Mouse (Mus musculus) testis, adult 2 months (tissue): ENCODE results near the gene Ptpre.

Experiments used
- CTCF ChIP-seq: fragments of 200-500 bp; IDR thresholded peaks from 2 replicates; pipeline ENCODE4 v1.5.1; 2012; ENCODE audit warnings: low read depth, mild to moderate bottlenecking, inconsistent platforms, low read length, moderate library complexity; ENCODE audit not compliant: control insufficient read depth, insufficient read depth, insufficient replicate concordance
- POLR2A ChIP-seq: fragments of 200-500 bp; IDR thresholded peaks from 2 replicates; pipeline ENCODE4 v1.6.1; 2012; ENCODE audit warnings: low read depth, mild to moderate bottlenecking, inconsistent platforms, low read length, moderate library complexity; ENCODE audit not compliant: control insufficient read depth

DNA sequence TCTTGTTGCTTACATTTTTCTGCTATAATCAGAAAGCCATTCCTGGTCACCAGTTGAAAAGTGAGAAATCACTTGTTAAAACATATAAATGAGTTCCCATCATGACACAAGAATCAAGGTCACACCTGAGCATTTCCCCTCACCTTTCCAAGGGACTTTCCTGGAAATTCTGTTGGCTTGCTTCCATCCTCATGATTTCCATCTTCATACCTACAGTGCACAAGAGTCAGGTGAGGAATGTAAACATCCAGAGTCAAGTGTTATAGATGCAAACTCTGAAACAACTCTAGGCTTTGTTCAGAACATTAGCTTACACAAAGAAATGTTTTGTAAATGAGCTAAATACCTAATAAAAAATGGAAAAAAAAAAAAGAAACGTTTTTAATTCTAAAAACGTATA is 173.4 kb downstream of the Ptpre start:
- TF ChIP-seq CTCF (no peak), POLR2A (no peak)
